Mouse (Mus musculus): Measurements from ENCODE around the gene Fam98a. TPM values are rescaled to one million over a fixed set of nuclear protein-coding genes. Genes with fewer than 3 reads are reported as not detected.

Fam98a gene
- 10 to 100 TPM; 32.5 to 33.8 TPM for total RNA-seq (2021)
- long read RNA-seq, experiment 1, transcript Fam98a-201 (8 exons, 2,817 nt) = major isoform, 8 of 13 reads
- long read RNA-seq, experiment 1, partial matches to known transcripts = 1 of 13 reads
- long read RNA-seq, experiment 1, other reads (novel, unspliced or antisense) = 4 of 13 reads
- long read RNA-seq, experiment 2, transcript Fam98a-201 (8 exons, 2,817 nt) = major isoform, 10 of 17 reads
- long read RNA-seq, experiment 2, partial matches to known transcripts = 0 of 17 reads
- long read RNA-seq, experiment 2, other reads (novel, unspliced or antisense) = 7 of 17 reads

DNA sequence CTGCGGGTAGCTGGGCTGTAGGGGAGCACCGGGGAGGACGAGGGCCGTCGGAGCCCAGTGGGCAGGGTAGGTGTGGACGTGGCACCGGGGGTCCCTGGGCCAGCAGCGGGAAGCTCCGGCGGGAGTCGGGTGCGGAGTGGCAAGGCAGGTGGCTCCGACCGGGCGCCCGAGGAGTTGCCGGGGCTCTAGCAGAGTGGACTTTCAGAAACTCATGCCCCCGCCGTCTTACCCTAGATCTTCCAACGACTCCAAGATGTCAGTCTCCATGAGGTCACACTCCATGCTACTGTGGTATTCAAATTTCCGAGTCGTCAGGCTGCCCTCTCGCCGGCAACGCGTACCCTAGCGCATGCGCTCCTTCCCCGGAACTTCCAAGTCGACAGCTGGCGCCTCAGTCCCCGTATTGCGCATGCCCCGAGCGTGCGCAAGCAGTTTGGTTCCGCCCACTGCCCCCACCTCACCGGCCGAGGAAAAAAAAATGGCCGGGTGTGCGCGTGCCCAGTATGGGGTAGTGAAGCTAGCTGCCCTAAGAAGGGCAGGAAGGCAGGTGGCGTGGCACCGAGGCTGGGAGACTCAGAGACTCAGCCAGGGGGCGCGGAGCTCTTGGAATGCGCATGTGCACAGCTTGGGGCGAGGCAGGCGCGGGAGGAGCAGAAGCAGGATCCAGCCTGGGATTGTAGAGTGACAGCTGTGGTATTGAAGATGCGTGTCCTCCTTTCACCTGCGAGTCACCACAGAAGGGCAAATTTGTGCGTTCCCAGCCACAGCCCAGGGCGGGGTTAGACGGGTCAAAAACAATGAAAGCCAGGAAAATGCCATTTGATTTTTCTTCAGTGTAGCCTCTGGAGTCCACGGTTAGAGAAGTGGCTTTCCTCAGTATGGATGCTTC lies at the start of gene Fam98a:
TSS of gene Fam98a (minus strand) at position 435 of the 889 bp plus-strand sequence.
- peak; percentile 98 for DNase-seq

DNA sequence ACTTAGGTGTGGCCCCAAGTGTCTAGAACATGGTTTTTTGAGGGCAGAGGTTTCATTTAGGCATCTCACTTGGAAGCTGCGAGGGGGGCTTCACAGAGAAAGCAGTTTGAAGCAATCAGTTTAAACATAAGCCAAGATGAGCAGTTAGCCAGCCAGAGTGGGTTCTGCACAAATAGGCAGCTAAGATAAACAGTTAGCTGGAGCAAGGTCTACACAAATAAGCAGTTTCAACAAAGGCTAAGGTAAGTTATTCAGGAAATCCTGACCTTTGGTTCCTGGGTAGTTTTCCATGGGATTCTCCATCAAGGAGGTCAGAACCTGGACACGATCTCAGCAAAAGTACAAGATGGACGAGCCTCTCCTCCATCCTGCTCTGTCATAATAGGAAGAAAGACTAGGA lies 46.9 kb upstream of the Fam98a start:
- no peak for DNase-seq

DNA sequence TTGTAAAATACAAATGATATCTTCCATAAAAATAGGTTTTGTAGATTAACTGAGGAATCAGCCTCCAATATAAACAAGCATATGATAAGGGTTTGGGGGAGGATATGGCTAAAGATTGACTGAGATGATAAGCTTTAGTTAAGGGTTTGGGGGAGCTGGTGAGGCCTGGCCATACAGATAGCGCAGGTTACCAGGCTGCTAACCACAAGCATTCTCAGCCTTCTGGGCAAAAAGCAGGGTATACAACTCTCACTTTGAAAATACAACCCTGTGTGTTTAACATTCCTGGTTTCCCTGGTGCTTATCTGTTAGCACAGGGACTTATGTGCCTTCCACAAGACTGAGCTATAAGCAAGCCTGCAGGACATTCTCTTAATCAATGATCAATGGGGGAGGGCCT lies 31.0 kb upstream of the Fam98a start:
- no peak for DNase-seq

- DNase-seq = no peak
Measured at GRCm38 (mm10) chr17:75575608-75576007, 23.9 kb upstream of the Fam98a start.

- no peak for DNase-seq
Measured at GRCm38 (mm10) chr17:75558041-75558440, 6.3 kb upstream of the Fam98a start.

DNA sequence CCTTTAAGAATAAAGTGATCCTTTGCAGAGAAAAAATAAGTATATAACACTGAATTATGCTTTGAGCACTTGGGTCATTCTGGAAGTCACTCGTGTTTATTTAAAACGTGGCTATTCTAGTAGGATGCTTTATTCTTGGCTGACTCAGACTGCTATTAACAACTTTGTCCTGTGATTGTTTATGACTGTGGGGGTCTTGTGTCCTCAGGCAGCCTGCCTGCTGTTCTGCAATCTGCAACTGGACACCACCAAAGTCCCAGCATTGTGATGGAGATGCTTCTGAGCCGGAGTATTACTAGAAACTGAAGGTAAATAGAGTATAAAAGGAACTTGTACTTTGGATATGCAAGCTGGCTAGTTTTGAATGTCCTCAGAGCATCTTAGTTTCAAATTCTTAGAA lies 5.3 kb upstream of the Fam98a start:
- no peak for DNase-seq

DNA sequence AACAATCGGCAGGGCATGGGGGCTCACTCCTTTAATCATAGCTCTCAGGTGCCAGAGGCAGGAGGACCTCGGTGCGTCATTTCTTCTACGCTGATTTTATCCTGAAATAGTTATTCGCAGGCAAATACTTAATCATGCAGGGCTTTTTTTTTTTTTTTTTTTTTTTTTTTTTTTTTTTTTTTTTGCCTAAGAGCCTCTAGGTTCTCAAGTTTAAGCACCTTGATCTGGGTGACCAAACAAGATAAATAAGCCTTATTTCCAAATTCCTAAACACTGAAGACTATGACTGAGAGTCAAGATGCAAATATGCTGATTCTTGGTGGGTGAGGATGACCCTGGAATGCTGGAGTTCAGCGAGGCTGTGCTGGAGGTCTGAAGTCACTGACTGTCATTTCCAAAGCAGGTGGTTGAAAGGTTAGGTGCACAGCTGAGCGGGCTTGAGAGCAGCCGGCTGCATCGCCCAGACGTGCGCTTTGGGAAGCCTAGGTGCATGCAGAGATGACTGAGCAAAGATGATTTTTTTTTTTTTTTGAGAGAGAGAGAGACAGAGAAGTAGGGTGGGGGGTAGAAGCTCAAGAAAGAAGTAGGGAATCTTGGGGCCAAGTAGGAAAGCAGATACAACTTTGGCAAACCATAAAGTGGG lies 854 bp downstream of the Fam98a start:
- no peak for DNase-seq

DNA sequence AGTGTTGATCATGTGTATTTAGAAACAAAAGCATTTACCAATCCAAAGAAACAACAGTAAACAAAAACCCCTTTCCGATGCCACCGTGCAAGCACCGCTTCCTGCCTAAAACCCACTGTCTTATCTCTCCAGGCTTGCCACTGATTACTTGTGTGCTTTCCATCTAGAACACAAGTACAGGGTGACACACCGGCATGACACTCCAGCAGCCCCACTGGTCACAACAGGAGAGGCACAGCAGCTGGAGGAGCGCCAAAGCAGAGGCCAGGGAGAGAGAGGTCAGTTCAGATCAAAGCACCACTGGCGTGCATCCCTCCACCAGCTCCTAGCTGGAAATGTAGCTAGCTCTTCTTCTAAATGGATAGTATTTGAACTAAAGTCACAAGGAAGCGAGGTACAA lies 7.5 kb downstream of the Fam98a start:
- DNase-seq = no peak

DNA sequence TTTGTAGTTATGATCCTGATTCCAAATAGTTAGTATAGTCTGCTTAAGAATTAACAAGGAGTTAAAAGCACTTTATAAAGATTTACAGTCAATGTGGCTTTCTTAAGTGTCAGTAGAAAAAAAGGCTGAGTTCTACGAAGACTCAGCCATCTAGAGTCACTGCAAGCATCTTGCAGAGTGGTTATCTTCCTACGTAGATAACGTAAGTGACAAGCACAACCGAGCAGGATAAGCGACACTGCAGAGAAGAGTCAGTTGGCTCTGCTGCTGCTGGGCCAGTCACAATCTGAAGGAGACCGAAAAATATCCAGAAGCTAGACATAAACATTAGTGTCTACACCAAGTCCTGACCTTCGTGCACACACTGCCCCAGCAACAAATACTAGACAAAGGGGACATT lies 8.3 kb downstream of the Fam98a start:
- no peak for DNase-seq

GRCm38 (mm10) chr17:75539841-75540240 lies 11.9 kb downstream of the Fam98a start:
- DNase-seq = no peak

GRCm38 (mm10) chr17:75539130-75539529 lies 12.6 kb downstream of the Fam98a start:
- DNase-seq = no peak

- DNase-seq = no peak
Measured at GRCm38 (mm10) chr17:75538431-75538830, 13.3 kb downstream of the Fam98a start.

- no peak for DNase-seq
Measured at GRCm38 (mm10) chr17:75537050-75537445, 14.7 kb downstream of the Fam98a start.

DNA sequence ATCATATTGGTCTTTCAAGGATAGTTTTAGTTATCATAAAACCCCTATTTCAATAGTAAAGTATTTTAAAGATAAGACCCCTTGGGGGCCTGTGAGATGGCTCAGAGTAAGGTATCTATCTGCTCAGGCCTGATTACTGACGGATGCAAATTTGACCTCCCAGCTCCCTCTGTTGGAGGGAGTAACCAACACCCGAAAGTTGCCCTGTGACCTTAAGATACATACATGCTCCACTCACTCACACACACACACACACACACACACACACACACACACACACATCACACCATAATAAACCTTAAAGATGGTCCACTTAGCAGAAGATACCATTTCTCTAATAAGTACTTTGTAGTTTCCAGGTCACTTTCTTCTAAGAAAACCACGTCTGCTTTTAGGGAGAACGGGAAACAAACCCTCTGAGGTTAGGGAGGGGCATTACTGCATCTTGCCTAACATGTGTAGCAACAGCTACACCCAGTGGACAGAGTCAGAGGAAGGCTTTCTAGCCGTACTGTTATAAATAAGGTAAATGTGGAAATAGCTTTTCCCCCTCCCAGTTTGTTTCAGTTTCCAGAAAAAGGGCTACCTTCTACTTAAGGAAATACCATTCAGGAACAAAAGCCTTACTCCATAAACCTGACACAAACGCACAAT lies 15.2 kb downstream of the Fam98a start:
- DNase-seq = no peak

DNA sequence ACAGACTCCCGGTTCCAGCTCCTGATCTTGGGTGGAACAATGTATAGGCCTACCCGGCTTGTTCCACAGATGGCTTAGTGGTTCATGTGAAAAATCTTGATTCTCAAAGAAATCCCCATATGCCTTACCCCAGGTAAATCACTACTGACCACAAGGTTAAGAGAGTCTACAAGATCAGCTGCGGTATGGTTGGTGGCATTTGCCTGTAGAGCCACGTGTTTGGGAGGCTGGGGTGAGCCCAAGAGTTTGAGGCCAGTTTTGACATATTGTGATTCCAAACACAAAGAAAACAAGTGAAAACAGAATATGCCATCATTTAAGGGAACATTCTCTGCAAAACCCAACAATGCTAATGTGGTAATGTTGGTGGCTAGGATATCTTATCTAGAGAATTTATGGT lies 16.1 kb downstream of the Fam98a start:
- DNase-seq = no peak

- no peak for DNase-seq
Measured at GRCm38 (mm10) chr17:75534314-75535020, 17.3 kb downstream of the Fam98a start.

DNA sequence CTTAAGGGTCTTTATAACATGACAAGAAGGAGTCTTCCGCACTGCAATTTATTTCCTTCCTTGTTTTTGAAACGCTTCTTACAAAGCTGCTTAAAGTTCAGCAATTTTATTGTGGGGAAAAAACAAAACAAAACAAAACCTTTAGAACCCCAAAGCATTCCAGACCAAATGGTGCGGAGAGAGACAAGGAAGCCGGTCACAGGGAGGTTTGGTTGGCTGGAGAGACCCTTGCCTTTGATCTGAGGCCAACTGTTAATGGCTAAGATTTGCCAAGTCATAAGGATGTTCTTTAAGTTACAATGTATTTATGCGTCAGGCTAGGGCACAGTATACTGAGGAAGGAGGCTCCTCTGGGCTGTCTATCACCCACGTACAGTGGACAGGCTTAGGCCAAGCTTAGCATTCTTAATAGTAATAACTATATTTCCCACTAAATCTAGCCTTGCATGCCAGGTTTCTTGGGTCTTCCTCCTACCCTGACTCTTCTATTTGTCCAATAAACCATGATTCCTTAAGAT lies 19.2 kb downstream of the Fam98a start:
- no peak for DNase-seq

GRCm38 (mm10) chr17:75529222-75529935 lies 22.4 kb downstream of the Fam98a start:
- DNase-seq = no peak

GRCm38 (mm10) chr17:75526411-75526810 lies 25.3 kb downstream of the Fam98a start:
- DNase-seq = no peak

GRCm38 (mm10) chr17:75523812-75524211 lies 27.9 kb downstream of the Fam98a start:
- peak; percentile 33 for DNase-seq
